Mouse (Mus musculus): ENCODE measurements around the gene Ntng2.

The Ntng2 gene

GRCm38 (mm10) chr2:29181111-29181510 is 71.7 kb downstream of the Ntng2 start:
- TF ChIP-seq GATA4 (IDR thresholded peaks at IDR 0.05; ENCODE audit: insufficient replicate concordance, low read length), result no peak

GRCm38 (mm10) chr2:29179810-29180209 is 73.0 kb downstream of the Ntng2 start:
- TF ChIP-seq GATA4 (IDR thresholded peaks at IDR 0.05; ENCODE audit: insufficient replicate concordance, low read length), result no peak

- TF ChIP-seq GATA4 (IDR thresholded peaks at IDR 0.05; ENCODE audit: insufficient replicate concordance, low read length), result no peak
Measured at GRCm38 (mm10) chr2:29174887-29175286, 77.9 kb downstream of the Ntng2 start.

GRCm38 (mm10) chr2:29168067-29168466 is 84.7 kb downstream of the Ntng2 start:
- TF ChIP-seq GATA4 (IDR thresholded peaks at IDR 0.05; ENCODE audit: insufficient replicate concordance, low read length), result no peak

GRCm38 (mm10) chr2:29151941-29152340 is 100.9 kb downstream of the Ntng2 start:
- TF ChIP-seq GATA4 (IDR thresholded peaks at IDR 0.05; ENCODE audit: insufficient replicate concordance, low read length), result no peak
